Mouse (Mus musculus) right cerebral cortex, adult 2 months (tissue): Measurements from ENCODE around the gene Gys1.
"Not testable (repeated sequence)": the region's sequence is repeated elsewhere in the genome, so short reads cannot be mapped to it uniquely, and the experiment has no call there.

Experiments used
- DNase-seq, 2 experiments: peaks; one replicate each; pipeline ENCODE4 v3.0.0; 2021 to 2022; ENCODE audit warnings: low spot score in 2 of 2

Gene Gys1

GRCm38 (mm10) chr7:45457204-45458060, 22.8 kb downstream of the Gys1 start:
- no peak for DNase-seq

DNA sequence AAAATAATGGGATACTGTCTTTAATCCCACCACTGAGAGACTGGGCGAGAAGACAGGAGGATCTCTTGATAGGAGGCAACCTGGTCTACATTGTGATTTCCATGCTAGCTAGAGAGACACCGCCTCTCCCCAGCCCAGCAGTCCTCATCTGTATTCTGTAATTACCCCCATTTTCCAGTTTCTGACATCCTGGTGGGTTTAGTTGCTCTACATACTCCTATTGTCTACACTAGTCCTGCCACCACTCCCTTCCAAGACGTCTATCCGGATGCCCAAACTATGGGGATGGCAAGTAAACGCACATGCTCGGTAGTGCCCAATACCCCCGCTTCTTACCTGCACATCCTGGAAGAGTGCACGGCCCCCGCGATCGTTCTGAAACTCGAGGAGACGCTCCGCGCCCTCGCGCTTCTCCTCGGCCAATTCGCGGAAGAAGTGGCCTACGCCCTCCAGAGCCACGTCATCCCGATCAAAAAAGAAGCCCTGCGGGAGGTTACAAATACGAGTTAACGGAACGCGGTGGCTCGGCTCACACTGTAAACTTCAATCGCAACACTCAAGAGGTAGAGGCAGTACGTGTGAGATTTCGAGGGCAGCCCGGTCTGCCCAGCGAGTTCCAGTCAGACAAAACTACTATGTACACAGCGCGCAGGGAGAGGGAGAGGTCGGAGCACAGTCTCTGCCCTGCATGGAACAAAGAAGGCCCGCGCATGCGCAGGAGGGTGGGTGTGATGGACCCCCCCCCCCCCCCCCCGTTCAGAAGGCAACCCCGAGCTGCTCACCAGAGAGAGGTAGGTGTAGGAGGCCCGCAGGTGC, 24.3 kb downstream of the Gys1 start:
- peak; percentile 66 to 75 for DNase-seq

GRCm38 (mm10) chr7:45459564-45460140, 25.0 kb downstream of the Gys1 start, which contains the start of gene Ftl1:
Gene Ftl1, minus strand, starts transcription at chr7:45459884.
- DNase-seq, result peak; percentile 96

- DNase-seq, result no peak
Observed at GRCm38 (mm10) chr7:45460377-45460776, 25.7 kb downstream of the Gys1 start.

DNA sequence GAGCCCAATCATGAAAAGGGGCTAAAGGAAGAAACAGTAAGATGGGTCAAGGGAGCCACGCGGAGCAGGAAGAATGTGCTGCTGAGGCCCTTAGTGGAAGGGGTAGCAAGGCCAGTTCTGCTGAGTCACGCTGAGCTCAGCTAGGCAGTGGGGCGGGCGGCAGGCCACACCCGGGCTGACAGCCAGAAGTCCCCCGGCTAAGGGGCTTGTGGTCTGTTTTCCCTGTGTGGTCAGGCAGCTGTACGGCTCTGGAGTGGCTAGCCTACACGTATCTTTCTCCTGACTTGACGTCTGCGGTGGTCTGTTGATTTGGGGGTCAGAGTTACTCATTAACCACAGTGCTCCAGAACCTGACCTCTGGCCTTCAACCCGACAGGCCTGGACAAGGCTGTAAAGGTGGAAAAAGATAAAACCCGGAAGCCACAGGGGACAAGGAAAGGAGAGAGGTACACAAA, 26.2 kb downstream of the Gys1 start:
- DNase-seq, result no peak

- no peak for DNase-seq
Observed at GRCm38 (mm10) chr7:45461326-45461725, 26.7 kb downstream of the Gys1 start.

DNA sequence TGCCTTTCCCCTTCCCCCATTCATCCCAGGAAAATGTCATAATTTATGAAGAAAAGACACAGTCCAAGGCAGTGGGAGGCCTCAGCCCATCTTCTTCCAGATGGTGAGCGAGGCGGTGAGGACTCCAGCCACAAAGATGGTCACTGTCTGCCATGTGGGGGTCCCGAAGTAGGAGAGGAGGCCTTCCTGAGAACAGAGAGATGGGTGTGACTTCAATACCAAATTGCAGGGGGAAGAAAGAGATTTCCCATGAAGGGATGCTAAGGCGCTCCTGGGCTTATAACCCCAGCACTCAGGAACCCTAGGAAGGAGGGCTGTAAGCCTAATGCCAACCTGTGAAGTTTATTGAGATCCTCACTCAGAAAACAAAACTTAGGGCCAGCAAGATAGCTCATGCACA, 27.1 kb downstream of the Gys1 start:
- DNase-seq, result no peak

DNA sequence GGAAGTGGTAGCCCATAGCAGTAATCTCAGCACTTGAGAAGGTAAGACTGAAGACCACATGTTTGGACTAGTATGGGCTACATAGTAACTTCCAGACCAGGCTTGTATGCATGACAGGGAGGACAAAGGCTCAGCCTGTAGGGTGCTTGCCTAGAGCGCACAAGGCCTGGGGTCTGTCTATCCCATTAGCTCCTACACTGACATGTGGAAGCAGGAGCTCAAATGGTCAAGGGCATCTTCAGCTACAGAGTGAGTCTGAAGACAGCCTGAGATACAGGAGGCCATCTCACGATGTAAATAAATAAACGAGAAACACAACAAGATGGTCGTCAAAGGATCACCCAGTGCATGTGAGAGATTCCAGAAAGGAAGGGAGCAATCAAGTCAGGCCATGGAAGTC, 27.7 kb downstream of the Gys1 start:
- DNase-seq, result no peak

- DNase-seq, result not testable (repeated sequence)
Observed at GRCm38 (mm10) chr7:45462868-45463267, 28.2 kb downstream of the Gys1 start.

GRCm38 (mm10) chr7:45463987-45464778, 29.5 kb downstream of the Gys1 start:
- no peak for DNase-seq

DNA sequence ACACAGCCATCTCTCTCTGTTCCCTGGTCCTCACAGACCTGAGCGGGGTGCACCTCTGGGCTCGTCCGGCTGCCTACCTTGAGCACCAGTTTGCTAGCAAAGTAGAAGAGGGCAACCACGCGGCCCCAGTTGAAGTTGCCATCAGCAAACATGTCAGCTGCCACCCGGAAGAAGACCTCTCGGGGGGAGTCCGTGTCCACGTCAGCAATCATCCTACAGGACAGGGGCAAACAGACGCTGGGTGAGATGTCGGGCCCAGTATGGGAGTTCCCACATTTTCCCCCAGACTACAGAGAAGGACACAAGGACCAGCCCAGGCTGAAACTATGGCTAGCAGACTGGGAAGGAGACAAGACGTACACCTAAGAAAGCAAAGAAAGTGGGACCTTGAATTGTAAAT, 30.5 kb downstream of the Gys1 start:
- no peak for DNase-seq

DNA sequence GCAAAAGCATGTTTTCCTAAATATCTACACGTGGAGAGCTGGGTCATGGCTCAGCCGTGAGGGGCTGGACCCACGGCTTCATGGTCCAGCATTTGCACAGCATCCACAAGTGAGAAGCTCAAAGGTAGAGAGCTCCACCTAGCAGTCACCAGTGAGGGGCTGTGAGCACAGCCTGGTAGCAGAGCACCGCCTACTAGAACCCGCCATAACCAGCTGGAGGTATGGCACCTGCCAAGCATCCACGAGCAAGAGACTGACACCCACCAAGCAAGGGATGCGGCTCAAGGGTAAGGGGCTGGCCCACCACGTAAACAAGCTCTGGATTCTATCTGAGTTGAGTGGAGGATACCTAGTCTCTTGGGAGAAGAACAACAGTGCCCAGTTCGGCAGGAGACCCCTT, 30.9 kb downstream of the Gys1 start:
- DNase-seq, result no peak

DNA sequence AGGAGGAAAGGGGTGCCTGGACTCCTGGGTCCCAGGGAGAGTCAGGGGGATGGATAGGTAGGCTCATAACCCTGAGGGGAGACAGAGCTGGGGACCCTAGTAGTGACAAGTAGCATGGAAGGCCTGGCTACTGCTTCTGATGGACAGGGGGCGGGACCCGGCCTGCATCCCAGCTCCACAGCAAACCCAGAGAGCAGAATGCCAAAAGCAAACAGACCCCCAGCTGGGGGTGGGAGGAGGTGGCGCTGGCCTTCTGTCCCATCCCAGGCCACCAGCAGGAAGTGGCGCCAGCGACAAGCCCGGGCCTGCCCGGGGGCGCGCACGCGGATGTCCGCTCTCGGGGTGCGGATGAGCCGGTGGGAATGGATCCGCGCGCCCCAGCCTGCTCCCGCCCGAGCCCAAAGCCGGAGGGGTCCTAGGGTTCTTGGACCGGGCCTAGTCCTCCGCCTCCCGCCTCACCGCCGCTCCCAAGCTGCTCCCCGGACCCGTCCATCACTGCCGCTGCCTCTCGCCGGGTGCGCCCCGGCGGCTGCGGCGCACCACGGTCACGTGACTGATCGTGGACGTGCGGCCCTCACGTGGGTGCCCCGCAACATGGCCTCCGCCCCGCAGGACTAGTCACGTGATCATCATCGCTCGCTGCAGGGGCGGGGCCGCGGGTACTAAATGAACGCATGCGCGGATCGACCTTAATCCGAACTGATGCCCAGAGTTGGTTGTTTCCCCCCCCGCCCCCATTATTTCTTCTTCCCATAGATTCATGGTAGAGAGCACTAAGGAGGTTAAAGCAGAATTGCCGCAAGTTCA, 31.8 kb downstream of the Gys1 start, which contains the start of gene Bax:
Gene Bax, minus strand, starts transcription at position 616 of the 807 bp plus-strand sequence.
- DNase-seq, result peak; percentile 95 to 97

- no peak for DNase-seq
Observed at GRCm38 (mm10) chr7:45467090-45467670, 32.5 kb downstream of the Gys1 start.

- DNase-seq, result peak; percentile 82 to 90
Observed at GRCm38 (mm10) chr7:45470869-45471268, 36.2 kb downstream of the Gys1 start.

DNA sequence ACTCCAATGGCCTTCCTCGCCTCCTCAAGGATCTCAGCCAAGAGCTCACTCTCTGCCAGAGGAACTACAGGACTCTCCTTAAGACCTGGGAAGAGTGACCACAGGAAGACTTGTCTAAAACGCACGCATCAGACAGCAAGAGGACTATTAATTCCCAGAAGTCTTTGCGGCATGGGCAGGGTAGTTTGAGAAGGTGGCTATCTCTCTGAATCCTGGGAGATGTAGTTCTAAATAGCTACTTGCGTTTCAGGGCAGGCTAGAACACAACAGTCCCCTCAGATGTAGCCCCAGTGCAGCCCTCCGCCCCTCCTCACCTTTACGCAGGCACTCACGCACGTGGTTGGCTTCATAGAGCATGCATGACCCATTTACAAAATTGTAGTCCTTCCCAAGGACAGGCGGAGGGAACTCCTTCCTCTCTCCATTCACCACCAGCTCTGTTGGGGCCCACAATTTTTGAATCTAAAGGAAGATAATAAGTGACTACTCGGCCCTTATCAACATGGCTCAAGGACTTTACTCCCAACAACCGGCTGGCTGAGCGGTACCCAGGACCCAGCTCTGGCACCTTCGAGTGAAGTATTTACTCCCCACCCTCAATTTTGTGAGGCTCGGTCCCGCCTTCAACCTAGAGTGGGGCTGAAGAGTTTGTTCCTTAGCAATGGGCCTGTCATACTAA, 40.8 kb downstream of the Gys1 start:
- DNase-seq, result peak in 1 of 2 experiments; percentile 39

DNA sequence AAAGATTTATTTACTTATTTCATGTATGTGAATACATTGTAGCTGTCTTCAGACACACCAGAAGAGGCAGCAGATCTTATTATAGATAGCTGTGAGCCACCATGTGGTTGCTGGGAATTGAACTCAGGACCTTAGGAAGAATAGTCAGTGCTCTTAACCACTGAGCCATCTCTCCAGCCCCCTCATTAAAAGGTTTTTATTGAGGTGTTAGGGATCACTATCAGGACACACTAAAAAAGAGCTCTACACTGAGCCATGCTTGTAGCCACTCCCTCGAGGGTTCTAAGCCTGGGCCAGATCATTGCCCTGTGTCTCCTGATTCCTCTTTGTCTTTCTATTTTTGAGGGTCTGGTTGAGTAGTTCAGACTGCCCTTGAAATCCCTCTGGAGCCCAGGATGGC, 41.8 kb downstream of the Gys1 start:
- no peak for DNase-seq

DNA sequence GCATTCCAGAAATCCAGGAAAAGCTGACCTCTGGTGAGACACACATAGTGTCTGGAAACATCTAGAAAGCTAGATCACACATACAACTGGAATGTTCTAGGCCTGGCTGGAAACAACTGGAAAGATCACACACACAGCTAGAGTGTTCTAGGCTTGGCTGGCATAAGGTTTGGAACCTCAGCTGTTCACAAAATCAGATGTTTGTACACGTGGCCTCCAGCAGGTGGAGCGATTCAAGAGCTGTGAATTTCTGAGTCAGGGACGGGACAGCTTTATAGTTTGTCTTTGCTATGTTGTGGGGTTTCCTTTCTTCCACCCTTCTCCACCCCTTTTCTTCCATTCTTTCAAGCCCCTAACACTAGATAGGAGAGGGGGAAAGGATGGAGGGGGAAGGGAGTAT, 42.4 kb downstream of the Gys1 start:
- peak; percentile 66 to 69 for DNase-seq

GRCm38 (mm10) chr7:45478774-45479173, 44.1 kb downstream of the Gys1 start:
- DNase-seq, result no peak

DNA sequence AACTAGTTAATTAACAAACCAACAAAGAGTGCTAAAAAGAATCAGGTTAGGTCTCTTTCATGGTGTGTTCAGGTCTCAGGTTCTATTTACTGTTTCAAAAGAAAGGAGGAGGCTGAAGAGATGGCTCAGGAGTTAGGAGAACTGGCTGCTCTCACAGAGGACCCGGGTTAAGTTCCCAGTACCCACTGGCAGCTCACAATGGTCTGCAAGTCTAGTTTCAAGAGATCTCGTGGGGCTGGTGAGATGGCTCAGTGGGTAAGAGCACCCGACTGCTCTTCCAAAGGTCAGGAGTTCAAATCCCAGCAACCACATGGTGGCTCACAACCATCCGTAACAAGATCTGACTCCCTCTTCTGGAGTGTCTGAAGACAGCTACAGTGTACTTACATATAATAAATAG, 45.7 kb downstream of the Gys1 start:
- DNase-seq, result not testable (repeated sequence)
